Mouse (Mus musculus): ENCODE results near the gene Ptpre.

DNA sequence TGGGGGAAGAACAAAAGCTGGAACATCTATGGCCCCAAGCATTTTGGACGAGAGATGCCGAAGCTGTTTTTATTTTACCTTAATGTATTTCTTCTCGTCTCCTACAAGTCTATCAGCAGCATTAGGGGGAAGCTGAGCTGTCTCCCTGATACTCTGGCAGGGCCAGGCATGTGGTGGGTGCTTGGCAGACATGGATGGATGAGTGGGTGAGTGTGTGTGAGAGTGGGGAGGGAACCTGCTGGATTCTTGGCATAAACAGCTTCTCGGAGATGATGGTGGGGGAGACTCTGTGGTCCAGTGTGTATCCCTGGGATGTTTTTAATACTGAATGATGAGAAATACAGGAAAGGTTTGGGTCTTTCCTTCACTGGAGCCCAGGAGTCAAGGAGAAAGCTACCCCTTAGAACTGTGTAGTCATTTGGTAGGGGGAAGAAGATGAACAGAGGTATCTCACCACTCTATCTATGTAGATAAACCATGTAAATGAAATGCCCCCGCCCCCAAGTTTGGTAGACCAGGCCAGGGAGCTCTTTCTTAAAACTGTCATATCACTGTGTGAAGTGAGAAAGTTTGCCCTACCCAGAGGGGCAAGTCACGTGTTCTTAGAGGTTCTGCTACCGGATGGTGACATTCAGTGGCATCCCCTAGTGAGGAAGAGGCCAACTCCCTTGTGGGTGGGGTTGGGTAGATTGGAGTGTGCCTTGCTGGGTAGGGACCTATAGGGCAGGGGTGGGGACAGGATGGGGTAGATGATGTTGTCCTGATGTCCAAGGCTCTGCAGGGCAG lies 43.2 kb downstream of the Ptpre start:
- TF ChIP-seq CTCF (conservative IDR thresholded peaks at IDR 0.05; ENCODE audit: low read length) = no peak
- TF ChIP-seq NANOG (IDR thresholded peaks at IDR 0.05; ENCODE audit: borderline replicate concordance, low read length) = no peak

Measured in E14TG2a.4 (cell line).